Mouse (Mus musculus): ENCODE data around the gene Mcat. TPM values are rescaled to one million over a fixed set of nuclear protein-coding genes. Genes with fewer than 3 reads are reported as not detected.

The Mcat gene
- polyA plus RNA-seq, 1 experiment from 2014 or later: 34.3 TPM

DNA sequence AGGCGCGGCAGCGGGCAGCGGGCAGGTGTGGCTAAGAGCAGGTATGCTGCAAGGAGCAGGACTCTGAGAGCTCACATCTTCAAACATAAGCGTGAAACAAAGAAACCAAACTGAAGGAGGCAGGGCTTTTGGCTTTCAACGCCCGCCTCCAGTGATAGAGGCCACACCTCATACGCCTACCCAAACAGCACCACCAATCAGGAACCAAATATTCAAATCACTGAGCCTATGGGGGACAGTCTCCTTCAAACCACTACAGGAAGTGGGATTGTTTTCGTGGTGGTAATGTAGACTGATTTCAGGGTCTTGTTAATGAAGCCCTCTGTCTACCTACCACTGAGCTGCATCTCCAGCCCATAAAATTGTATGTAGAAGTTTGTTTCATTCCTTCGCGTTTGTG lies 6.1 kb upstream of the Mcat start:
- H3K4me1 ChIP-seq (replicated peaks; ENCODE audit: control insufficient read depth, insufficient read depth, low read length): no peaks in the 10 kb centered on the region
- H3K27ac ChIP-seq (ENCODE audit: low read length): no peak overlapping the region
- H3K4me3 ChIP-seq (replicated peaks; ENCODE audit: low read length): no peak overlapping the region
- H3K27me3 ChIP-seq (replicated peaks; ENCODE audit: control insufficient read depth, insufficient read depth, low read length): peaks cover 2% of the 10 kb centered on the region; the same call in 1 of the 2 replicates
- H3K36me3 ChIP-seq (ENCODE audit: control insufficient read depth, insufficient read depth): no peaks in the 10 kb centered on the region
- 69% methylated on average over 11 of the region's 11 CpGs for WGBS
- no peaks in the 10 kb centered on the region for H3K9me3 ChIP-seq (ENCODE audit: control insufficient read depth, low read length)
- H3K4me2 ChIP-seq (ENCODE audit: low read length): no peak overlapping the region
- no peak overlapping the region for H3K9ac ChIP-seq (replicated peaks; ENCODE audit: low read depth, low read length)
- no peak for ATAC-seq

DNA sequence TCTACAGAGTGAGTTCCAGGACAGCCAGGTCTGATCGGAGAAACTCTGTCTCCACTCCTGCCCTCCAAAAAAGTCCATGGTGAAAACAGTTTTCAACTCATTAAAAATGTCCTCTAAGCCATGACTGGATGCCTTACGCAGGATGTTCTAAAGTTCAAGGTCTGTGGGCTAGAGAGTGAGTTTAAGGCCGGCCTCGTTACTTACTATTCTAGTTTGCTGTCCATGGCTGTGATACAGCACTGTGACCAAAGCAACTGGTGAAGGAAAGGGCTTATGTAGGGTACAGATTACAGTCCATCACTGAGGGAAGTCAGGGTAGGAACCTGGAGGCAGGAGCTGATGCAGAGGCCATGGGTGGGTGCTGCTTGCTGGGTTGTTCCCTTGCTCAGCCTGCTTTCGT lies 5.0 kb upstream of the Mcat start:
- Histone ChIP-seq H3K27me3 (replicated peaks; ENCODE audit: control insufficient read depth, insufficient read depth, low read length) (peaks cover 2% of the 10 kb centered on the region; the same call in 1 of the 2 replicates), H3K4me2 (ENCODE audit: low read length) (no peak overlapping the region), H3K36me3 (ENCODE audit: control insufficient read depth, insufficient read depth) (no peaks in the 10 kb centered on the region), H3K9ac (replicated peaks; ENCODE audit: low read depth, low read length) (no peak overlapping the region), H3K4me3 (replicated peaks; ENCODE audit: low read length) (no peak overlapping the region), H3K9me3 (ENCODE audit: control insufficient read depth, low read length) (no peaks in the 10 kb centered on the region), H3K27ac (ENCODE audit: low read length) (no peak overlapping the region), H3K4me1 (replicated peaks; ENCODE audit: control insufficient read depth, insufficient read depth, low read length) (peaks cover 10% of the 10 kb centered on the region)
- WGBS: 91% methylated on average over 5 of the region's 5 CpGs
- ATAC-seq: no peak

DNA sequence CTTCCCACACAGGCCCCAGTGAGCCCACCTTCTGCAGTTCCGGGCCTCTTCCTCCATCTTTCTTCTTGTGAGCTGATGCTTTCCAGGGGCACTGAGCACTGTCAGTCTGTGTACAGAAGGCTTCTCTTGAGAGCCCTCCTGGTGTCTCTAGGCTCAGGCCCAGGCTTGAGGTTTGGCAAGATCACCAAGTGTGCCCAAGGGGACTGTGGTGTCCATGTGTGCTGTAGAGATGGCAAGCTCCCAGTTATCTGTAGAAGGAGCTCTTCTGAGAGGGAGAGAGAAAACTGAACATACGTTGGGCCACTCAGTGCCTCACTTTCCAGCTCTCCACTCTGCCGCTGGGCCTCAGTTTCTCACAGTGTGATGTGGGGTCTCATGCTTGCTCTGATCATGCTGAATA lies 4.1 kb upstream of the Mcat start:
- H3K4me3 ChIP-seq (replicated peaks; ENCODE audit: low read length): no peak overlapping the region
- no peak overlapping the region for H3K27ac ChIP-seq (ENCODE audit: low read length)
- no peak for ATAC-seq
- 84% methylated on average over 3 of the region's 3 CpGs for WGBS
- H3K4me1 ChIP-seq (replicated peaks; ENCODE audit: control insufficient read depth, insufficient read depth, low read length): peaks cover 18% of the 10 kb centered on the region
- peaks cover 2% of the 10 kb centered on the region; the same call in 1 of the 2 replicates for H3K27me3 ChIP-seq (replicated peaks; ENCODE audit: control insufficient read depth, insufficient read depth, low read length)
- no peak overlapping the region for H3K9ac ChIP-seq (replicated peaks; ENCODE audit: low read depth, low read length)
- H3K36me3 ChIP-seq (ENCODE audit: control insufficient read depth, insufficient read depth): no peaks in the 10 kb centered on the region
- no peak overlapping the region for H3K4me2 ChIP-seq (ENCODE audit: low read length)
- no peaks in the 10 kb centered on the region for H3K9me3 ChIP-seq (ENCODE audit: control insufficient read depth, low read length)

DNA sequence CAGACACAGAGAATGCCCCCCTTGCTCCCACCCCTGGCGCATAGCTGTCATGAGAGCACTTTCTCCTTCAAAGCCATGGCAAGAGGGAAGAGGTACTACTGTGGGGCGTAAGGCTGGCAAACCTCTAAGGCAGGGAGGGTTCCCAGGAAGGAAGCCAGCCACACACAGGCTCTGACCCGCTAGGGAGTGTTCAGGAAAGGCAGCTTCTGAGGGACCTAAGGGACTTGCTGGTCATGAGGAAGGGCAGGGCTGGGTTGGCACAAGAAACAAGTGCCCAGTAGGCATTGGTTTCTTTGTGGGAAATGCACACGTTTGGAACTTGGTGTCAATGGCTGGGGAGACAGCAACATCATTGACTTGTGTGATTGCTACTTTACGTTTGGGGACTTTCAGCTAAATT lies 2.4 kb upstream of the Mcat start:
- Histone ChIP-seq H3K4me1 (replicated peaks; ENCODE audit: control insufficient read depth, insufficient read depth, low read length) (peaks cover 20% of the 10 kb centered on the region), H3K9ac (replicated peaks; ENCODE audit: low read depth, low read length) (no peak overlapping the region), H3K9me3 (ENCODE audit: control insufficient read depth, low read length) (no peaks in the 10 kb centered on the region), H3K4me2 (ENCODE audit: low read length) (no peak overlapping the region), H3K4me3 (replicated peaks; ENCODE audit: low read length) (no peak overlapping the region), H3K27me3 (replicated peaks; ENCODE audit: control insufficient read depth, insufficient read depth, low read length) (peaks cover 2% of the 10 kb centered on the region; the same call in 1 of the 2 replicates), H3K36me3 (ENCODE audit: control insufficient read depth, insufficient read depth) (no peaks in the 10 kb centered on the region), H3K27ac (ENCODE audit: low read length) (no peak overlapping the region)
- WGBS: 73% methylated on average over 5 of the region's 5 CpGs
- no peak for ATAC-seq

DNA sequence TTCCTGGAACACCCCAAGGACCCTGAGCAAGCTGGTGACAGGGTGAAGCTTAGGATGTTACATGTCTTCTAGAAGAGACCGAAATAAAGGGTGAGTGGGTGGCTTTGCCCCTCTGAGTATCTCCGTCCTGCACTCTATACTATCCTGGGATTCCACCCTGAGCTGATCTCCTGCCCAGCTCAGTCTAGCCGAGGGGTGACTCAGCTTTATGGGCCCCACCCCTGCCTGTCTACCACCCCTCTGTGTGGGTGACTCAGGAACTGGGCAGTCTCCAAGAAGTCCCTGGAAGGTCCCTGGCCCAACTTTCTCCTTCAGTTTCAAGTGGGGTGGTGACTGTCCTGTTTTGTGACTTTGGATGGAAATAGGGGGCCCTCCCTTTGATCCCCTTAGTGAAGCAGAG lies 1.8 kb upstream of the Mcat start:
- Histone ChIP-seq H3K4me1 (replicated peaks; ENCODE audit: control insufficient read depth, insufficient read depth, low read length) (peaks cover 20% of the 10 kb centered on the region), H3K4me2 (ENCODE audit: low read length) (no peak overlapping the region), H3K36me3 (ENCODE audit: control insufficient read depth, insufficient read depth) (no peaks in the 10 kb centered on the region), H3K27ac (ENCODE audit: low read length) (no peak overlapping the region), H3K9me3 (ENCODE audit: control insufficient read depth, low read length) (no peaks in the 10 kb centered on the region), H3K27me3 (replicated peaks; ENCODE audit: control insufficient read depth, insufficient read depth, low read length) (peaks cover 2% of the 10 kb centered on the region; the same call in 1 of the 2 replicates), H3K4me3 (replicated peaks; ENCODE audit: low read length) (no peak overlapping the region), H3K9ac (replicated peaks; ENCODE audit: low read depth, low read length) (no peak overlapping the region)
- 86% methylated on average over 3 of the region's 3 CpGs for WGBS
- no peak for ATAC-seq

DNA sequence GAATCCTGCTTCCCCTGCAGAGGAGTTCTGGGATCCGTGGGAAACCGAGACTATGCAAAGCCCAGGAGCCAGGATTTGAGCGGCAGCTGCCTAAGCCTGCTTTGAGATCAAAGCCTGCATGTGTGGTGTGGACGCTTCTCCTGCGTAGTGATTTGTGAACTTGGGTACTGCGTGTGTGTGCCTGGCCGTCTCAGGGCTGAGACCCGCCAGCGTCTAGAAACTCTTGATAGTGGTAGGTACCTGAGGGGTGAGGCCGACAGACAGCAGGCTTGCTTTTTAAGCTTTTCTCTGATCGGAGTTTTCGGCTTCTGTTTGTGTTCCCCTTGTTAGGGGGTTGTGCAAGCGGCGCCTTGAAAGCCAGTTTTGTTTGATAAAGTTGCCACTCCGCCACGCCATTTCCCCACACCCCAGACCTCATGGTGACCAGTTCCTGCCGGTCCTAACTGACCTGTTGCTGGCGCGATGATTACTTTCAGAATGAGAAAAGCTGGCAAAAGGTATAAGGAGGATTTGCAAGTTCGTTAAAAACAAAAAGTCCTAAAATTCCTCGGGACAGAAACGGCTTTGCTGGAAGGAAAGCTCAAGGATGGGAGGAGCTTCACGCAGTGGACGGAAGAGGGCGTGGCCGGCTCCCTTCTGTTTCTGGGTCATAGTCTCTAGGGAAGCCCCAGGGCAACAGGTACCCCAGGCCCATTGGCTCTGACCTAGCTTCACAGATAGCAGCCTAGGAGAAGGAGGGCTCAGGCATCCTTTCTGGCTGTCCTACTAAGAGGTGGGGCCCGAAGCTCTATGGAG lies 467 bp upstream of the Mcat start:
- Histone ChIP-seq H3K27me3 (replicated peaks; ENCODE audit: control insufficient read depth, insufficient read depth, low read length) (peaks cover 2% of the 10 kb centered on the region; the same call in 1 of the 2 replicates), H3K27ac (ENCODE audit: low read length) (no peak overlapping the region), H3K4me3 (replicated peaks; ENCODE audit: low read length) (peak overlapping the region; percentile 26), H3K4me1 (replicated peaks; ENCODE audit: control insufficient read depth, insufficient read depth, low read length) (peaks cover 20% of the 10 kb centered on the region), H3K9ac (replicated peaks; ENCODE audit: low read depth, low read length) (peak overlapping the region; percentile 28), H3K9me3 (ENCODE audit: control insufficient read depth, low read length) (no peaks in the 10 kb centered on the region), H3K36me3 (ENCODE audit: control insufficient read depth, insufficient read depth) (no peaks in the 10 kb centered on the region), H3K4me2 (ENCODE audit: low read length) (peak overlapping the region; percentile 67)
- WGBS: 2% methylated on average over 27 of the region's 27 CpGs
- no peak for ATAC-seq

DNA sequence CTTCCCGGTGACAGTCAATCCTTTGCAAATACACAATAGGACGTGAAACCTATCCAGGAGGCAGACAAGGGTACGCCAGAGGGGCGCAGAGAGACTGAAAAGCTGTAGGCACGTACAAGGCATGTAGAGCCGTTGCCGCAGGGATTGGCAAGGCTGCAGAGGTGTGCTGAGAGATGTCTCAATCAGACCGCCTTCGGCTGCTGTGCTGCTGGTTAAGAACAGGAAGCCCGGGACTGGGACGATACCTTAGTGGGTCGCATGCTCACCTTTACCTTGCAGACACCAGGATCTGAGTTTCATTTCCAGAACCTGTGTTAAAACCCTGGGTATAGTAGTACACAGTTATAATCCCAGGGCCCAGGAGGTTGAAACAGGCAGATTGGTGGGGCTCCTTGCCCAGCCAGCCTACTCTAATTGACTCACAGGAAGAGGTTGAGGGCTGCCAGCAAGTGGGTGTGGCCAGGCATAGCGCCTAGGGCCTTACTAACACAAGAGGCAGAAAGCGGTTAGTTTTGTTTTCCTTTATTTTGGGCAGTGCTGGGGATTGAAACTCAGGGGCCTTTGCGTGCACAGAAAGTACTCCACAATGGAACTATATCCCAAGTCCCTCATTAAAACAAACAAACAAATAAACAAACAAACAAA lies 839 bp downstream of the Mcat start:
- no peak overlapping the region for H3K27ac ChIP-seq (ENCODE audit: low read length)
- H3K4me2 ChIP-seq (ENCODE audit: low read length): peak overlapping the region; percentile 67
- H3K36me3 ChIP-seq (ENCODE audit: control insufficient read depth, insufficient read depth): no peaks in the 10 kb centered on the region
- H3K4me1 ChIP-seq (replicated peaks; ENCODE audit: control insufficient read depth, insufficient read depth, low read length): peaks cover 20% of the 10 kb centered on the region
- peak; percentile 87 for ATAC-seq
- H3K27me3 ChIP-seq (replicated peaks; ENCODE audit: control insufficient read depth, insufficient read depth, low read length): peaks cover 2% of the 10 kb centered on the region; the same call in 1 of the 2 replicates
- no peak overlapping the region for H3K4me3 ChIP-seq (replicated peaks; ENCODE audit: low read length)
- 23% methylated on average over 15 of the region's 15 CpGs for WGBS
- no peaks in the 10 kb centered on the region for H3K9me3 ChIP-seq (ENCODE audit: control insufficient read depth, low read length)
- H3K9ac ChIP-seq (replicated peaks; ENCODE audit: low read depth, low read length): 0 out of 2 replicates have a peak overlapping the region, but pooled peaks have one; percentile 36

DNA sequence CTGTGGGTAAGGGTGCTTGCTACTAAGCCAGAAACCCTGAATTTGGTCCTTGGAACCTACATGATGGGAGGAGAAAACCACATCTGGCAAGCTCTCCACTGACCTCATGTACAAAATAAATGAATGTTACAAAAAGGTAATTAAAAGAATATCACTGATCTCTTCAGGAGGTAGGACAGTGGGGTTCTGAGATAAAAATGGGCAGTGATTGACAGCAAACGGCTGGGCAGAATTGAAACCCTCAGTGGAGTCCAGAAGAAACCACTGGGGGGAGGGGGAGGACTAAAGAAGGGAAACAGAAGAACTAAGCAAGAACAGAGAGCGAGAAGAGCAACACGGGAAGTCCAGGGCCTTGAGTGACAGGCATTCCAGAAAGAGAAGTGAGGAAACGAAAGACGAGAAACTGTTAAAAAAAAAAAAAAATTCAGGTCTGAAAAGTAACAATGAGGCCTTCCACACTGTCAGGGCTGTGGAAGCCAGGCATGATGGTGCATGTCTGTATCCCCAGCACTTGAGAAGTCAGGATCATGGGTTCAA lies 2.6 kb downstream of the Mcat start:
- no peak overlapping the region for H3K9ac ChIP-seq (replicated peaks; ENCODE audit: low read depth, low read length)
- H3K9me3 ChIP-seq (ENCODE audit: control insufficient read depth, low read length): no peaks in the 10 kb centered on the region
- H3K4me1 ChIP-seq (replicated peaks; ENCODE audit: control insufficient read depth, insufficient read depth, low read length): peaks cover 22% of the 10 kb centered on the region
- no peak overlapping the region for H3K27ac ChIP-seq (ENCODE audit: low read length)
- no peak for ATAC-seq
- no peaks in the 10 kb centered on the region for H3K36me3 ChIP-seq (ENCODE audit: control insufficient read depth, insufficient read depth)
- H3K4me2 ChIP-seq (ENCODE audit: low read length): no peak overlapping the region
- H3K4me3 ChIP-seq (replicated peaks; ENCODE audit: low read length): no peak overlapping the region
- peaks cover 2% of the 10 kb centered on the region; the same call in 1 of the 2 replicates for H3K27me3 ChIP-seq (replicated peaks; ENCODE audit: control insufficient read depth, insufficient read depth, low read length)
- WGBS: 40% methylated on average over 5 of the region's 5 CpGs
